Mouse (Mus musculus): Measurements from ENCODE around the gene Fbxw8.

DNA sequence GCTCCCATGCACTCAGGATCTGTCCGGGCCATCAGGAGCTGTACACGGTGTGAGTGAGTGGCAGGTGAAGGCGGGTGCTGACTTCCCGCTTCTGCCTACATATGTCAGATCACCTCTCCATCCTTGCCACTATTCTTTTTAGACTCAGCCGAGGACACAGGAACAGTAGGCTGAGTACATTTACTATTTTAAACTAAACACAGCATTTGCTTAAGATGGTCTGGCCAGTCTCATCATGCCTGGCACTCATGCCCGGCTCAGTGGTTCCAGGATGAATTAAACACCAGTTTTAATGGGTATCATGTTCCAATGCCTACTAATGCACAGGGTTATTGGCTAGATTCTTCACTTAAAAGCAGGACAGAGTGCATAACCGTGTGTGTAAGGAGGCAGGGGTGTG, 42.2 kb downstream of the Fbxw8 start:
- no peak for TF ChIP-seq CTCF (IDR thresholded peaks at IDR 0.05; ENCODE audit: borderline replicate concordance, control insufficient read depth, extremely low read depth, insufficient read depth, low read length, poor library complexity)
- no peak for TF ChIP-seq POLR2A (IDR thresholded peaks at IDR 0.05; ENCODE audit: control insufficient read depth, extremely low read depth, insufficient read depth, low read length, poor library complexity)
